In the genomic region with DNA sequence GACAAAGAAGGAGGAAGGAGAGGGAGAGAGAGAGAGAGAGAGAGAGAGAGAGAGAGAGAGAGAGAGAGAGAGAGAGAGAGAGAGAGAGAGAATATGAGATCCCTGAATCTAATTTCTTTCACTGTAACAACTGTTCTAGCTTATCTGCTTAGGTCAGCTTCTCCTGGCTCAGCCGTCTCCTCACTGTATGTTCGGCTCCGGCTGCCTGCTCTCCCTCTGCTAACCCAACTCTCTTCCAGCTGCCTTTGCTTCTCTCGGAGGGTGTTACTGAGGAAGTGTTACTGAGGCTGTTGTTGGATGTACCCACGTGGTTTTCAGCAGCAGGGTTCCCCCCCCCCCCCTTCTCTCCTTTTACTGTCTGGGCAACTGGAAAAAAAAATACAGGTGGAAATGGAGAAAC, we compare ENCODE assay signal across 14 mouse cellular contexts. TPM values are rescaled to one million over a fixed set of nuclear protein-coding genes. Genes with fewer than 3 reads are reported as not detected.
A peak's percentile ranks its signal among the peaks of the same experiment; 100 is the strongest.
DNase-seq lines count a peak whose midpoint lies in the region; ATAC-seq and TF ChIP-seq lines count a peak whose summit lies in the region.
"Had no signal": no experiment of that assay in that cellular context is flagged by ENCODE, and none has a peak within 500 bp of the region (broad histone marks: within the 10 kb centered on the region; RNA-seq: fewer than 3 reads in every experiment).

No protein-coding gene starts in this region.

- H3K79me2 ChIP-seq in MEL (ENCODE audit: control insufficient read depth, insufficient read depth, low read length, poor library complexity): no peaks in the 10 kb centered on the region

- peaks cover 14% of the 10 kb centered on the region; the same call in 1 of the 2 replicates for H3K27me3 ChIP-seq in heart, embryonic 15.5 days
- H3K27me3 ChIP-seq in heart, embryonic 11.5 days (ENCODE audit: control insufficient read depth, insufficient read depth, low read length): peaks cover 9% of the 10 kb centered on the region
- H3K27me3 ChIP-seq in MEL (ENCODE audit: control insufficient read depth in 1 of 2, insufficient read depth in 2 of 2, low read length in 2 of 2): no peaks in the 10 kb centered on the region
- H3K27me3 ChIP-seq in embryonic facial prominence, embryonic 11.5 days (ENCODE audit: control insufficient read depth, insufficient read depth, low read length): no peaks in the 10 kb centered on the region
- H3K27me3 ChIP-seq: CH12.LX had no signal

- H3K27ac ChIP-seq in heart, embryonic 15.5 days: no peak overlapping the region
- no peak overlapping the region for H3K27ac ChIP-seq in heart, embryonic 11.5 days (ENCODE audit: low read depth, low read length)
- H3K27ac ChIP-seq in MEL (ENCODE audit: control insufficient read depth, low read depth, low read length): peak overlapping the region; percentile 57
- H3K27ac ChIP-seq in embryonic facial prominence, embryonic 11.5 days (replicated peaks; ENCODE audit: low read depth, low read length): no peak overlapping the region; the same call in 1 of the 2 replicates
- H3K27ac ChIP-seq: left cerebral cortex, adult 2 months; macrophage had no signal

- peak; percentile 29 to 31; a peak in 2 of 4 replicates for TF ChIP-seq EP300 in MEL (IDR thresholded peaks at IDR 0.05; ENCODE audit: low read depth in 1 of 2, low read length in 2 of 2)

- no peak for ATAC-seq in heart, embryonic 15.5 days (replicated peaks; ENCODE audit: insufficient number of reproducible peaks, insufficient read depth, low FRiP score, low read depth)
- no peak for ATAC-seq in heart, embryonic 11.5 days (replicated peaks; ENCODE audit: insufficient number of reproducible peaks, low FRiP score, low TSS enrichment)
- ATAC-seq in embryonic facial prominence, embryonic 11.5 days (replicated peaks; ENCODE audit: insufficient number of reproducible peaks, low FRiP score, low TSS enrichment, low read depth): no peak
- ATAC-seq in CD4-positive, CD25-positive, alpha-beta regulatory T cell, adult 4 months: no peak

- DNase-seq in MEL (ENCODE audit: low read depth, low spot score) (peak; percentile 77), liver (peak; percentile 59)
- DNase-seq in embryonic facial prominence, embryonic 11.5 days (ENCODE audit: low spot score): no peak
- no peak for DNase-seq in layer of hippocampus, adult 8-10 months (ENCODE audit: low spot score in 2 of 2)
- DNase-seq in left cerebral cortex, postnatal 36 days (ENCODE audit: low spot score in 2 of 2): no peak
- DNase-seq: thymus, adult 2 months had no signal

- peak overlapping the region; percentile 13; the same call in 1 of the 2 replicates for H3K4me2 ChIP-seq in heart, embryonic 15.5 days
- no peak overlapping the region for H3K4me2 ChIP-seq in heart, embryonic 11.5 days
- no peak overlapping the region for H3K4me2 ChIP-seq in embryonic facial prominence, embryonic 11.5 days (ENCODE audit: low read depth, low read length)

- TF ChIP-seq RAD21 in MEL (IDR thresholded peaks at IDR 0.05; ENCODE audit: low read depth, low read length): no peak

- no peak for TF ChIP-seq CTCF in MEL (IDR thresholded peaks at IDR 0.05 in 2 of 3, conservative IDR thresholded peaks at IDR 0.05 in 1 of 3; ENCODE audit: control insufficient read depth in 1 of 3, insufficient read depth in 1 of 3, low read depth in 2 of 3, low read length in 3 of 3, poor library complexity in 1 of 3, severe bottlenecking in 1 of 3)

- no peak overlapping the region for H3K4me3 ChIP-seq in heart, embryonic 15.5 days
- no peak overlapping the region for H3K4me3 ChIP-seq in heart, embryonic 11.5 days (ENCODE audit: low read depth, low read length)
- peak overlapping the region; percentile 45 to 49 for H3K4me3 ChIP-seq in MEL (ENCODE audit: control insufficient read depth in 1 of 2, insufficient read depth in 1 of 2, low read depth in 2 of 2, low read length in 2 of 2)
- H3K4me3 ChIP-seq in embryonic facial prominence, embryonic 11.5 days (ENCODE audit: low read depth, low read length): no peak overlapping the region
- H3K4me3 ChIP-seq: left cerebral cortex, adult 2 months had no signal

- 4% methylated on average over 5 of the region's 5 CpGs for WGBS in heart, embryonic 15.5 days
- WGBS in heart, embryonic 11.5 days (ENCODE audit: insufficient replicate concordance): under 1% methylated on average over 5 of the region's 5 CpGs
- WGBS in embryonic facial prominence, embryonic 11.5 days: 11% methylated on average over 5 of the region's 5 CpGs

- no peak for TF ChIP-seq POLR2A in MEL (IDR thresholded peaks at IDR 0.05; ENCODE audit: control insufficient read depth in 1 of 2, insufficient read depth in 1 of 2, low read depth in 1 of 2, low read length in 2 of 2, poor library complexity in 1 of 2)

- peaks cover 5% of the 10 kb centered on the region for H3K4me1 ChIP-seq in heart, embryonic 15.5 days (replicated peaks)
- peaks cover 4% of the 10 kb centered on the region; the same call in 1 of the 2 replicates for H3K4me1 ChIP-seq in heart, embryonic 11.5 days (ENCODE audit: control insufficient read depth, insufficient read depth, low read length)
- peaks cover 4 to 19% of the 10 kb centered on the region in 2 experiments; a peak in 3 of 4 replicates for H3K4me1 ChIP-seq in MEL (ENCODE audit: control insufficient read depth in 1 of 2, insufficient read depth in 2 of 2, low read length in 2 of 2)
- H3K4me1 ChIP-seq in embryonic facial prominence, embryonic 11.5 days (ENCODE audit: control insufficient read depth, insufficient read depth, low read length): no peaks in the 10 kb centered on the region

- no peaks in the 10 kb centered on the region for H3K36me3 ChIP-seq in heart, embryonic 15.5 days
- no peaks in the 10 kb centered on the region for H3K36me3 ChIP-seq in heart, embryonic 11.5 days (ENCODE audit: control insufficient read depth, insufficient read depth, low read length)
- H3K36me3 ChIP-seq in MEL (ENCODE audit: control insufficient read depth in 1 of 2, insufficient read depth in 2 of 2, low read length in 2 of 2): peaks cover 0 to 11% of the 10 kb centered on the region in 2 experiments; a peak in 1 of 4 replicates
- no peaks in the 10 kb centered on the region for H3K36me3 ChIP-seq in embryonic facial prominence, embryonic 11.5 days (replicated peaks; ENCODE audit: control insufficient read depth, insufficient read depth, low read depth, low read length)

- intact Hi-C loops in left cerebral cortex, postnatal 36 days (cut with DNase I): no loop called here

- no peaks in the 10 kb centered on the region for H3K9me3 ChIP-seq in heart, embryonic 15.5 days (replicated peaks)
- H3K9me3 ChIP-seq in heart, embryonic 11.5 days (replicated peaks; ENCODE audit: control insufficient read depth, low read length): no peaks in the 10 kb centered on the region
- H3K9me3 ChIP-seq in MEL (replicated peaks; ENCODE audit: insufficient read depth, low read length): no peaks in the 10 kb centered on the region
- H3K9me3 ChIP-seq in embryonic facial prominence, embryonic 11.5 days (replicated peaks; ENCODE audit: control insufficient read depth, low read length): no peaks in the 10 kb centered on the region

- no peak overlapping the region for H3K9ac ChIP-seq in heart, embryonic 15.5 days
- no peak overlapping the region for H3K9ac ChIP-seq in heart, embryonic 11.5 days (ENCODE audit: low read depth, low read length)
- H3K9ac ChIP-seq in MEL (ENCODE audit: control insufficient read depth, low read depth, low read length, poor library complexity, severe bottlenecking): peak overlapping the region; percentile 74
- H3K9ac ChIP-seq in embryonic facial prominence, embryonic 11.5 days (replicated peaks; ENCODE audit: low read length): peak overlapping the region; percentile 6; the same call in 1 of the 2 replicates

RNA-seq across cellular contexts. Expression of gene Vwce, which starts 6.1 kb away (rescaled TPM):
- polyA plus RNA-seq in heart, embryonic 15.5 days (2015; fragmentation: Nextera tagmentation; extraction: Ambion mirVana): 0.82 and 1.5 TPM in 2 replicates
- 0.46 and 0.55 TPM in 2 replicates for polyA plus RNA-seq in heart, embryonic 11.5 days (2014; fragmentation: Nextera tagmentation; extraction: Ambion mirVana)
- 0.04 and 0.23 TPM in 2 replicates for total RNA-seq in MEL (2012; rRNA removed)
- 100 to 1,000 TPM in 1 of 2 experiments, 1 to 10 TPM in 1; 1.8 to 666 TPM for polyA plus RNA-seq in MEL (2012; ENCODE audit: insufficient read depth in 1 of 2, insufficient read length in 2 of 2, low read depth in 1 of 2, low replicate concordance in 2 of 2, missing spikeins in 1 of 2)
- 0.73 and 0.96 TPM in 2 replicates for polyA plus RNA-seq in embryonic facial prominence, embryonic 11.5 days (2014; fragmentation: Nextera tagmentation; extraction: Ambion mirVana)
- total RNA-seq in layer of hippocampus, adult 8-10 months (2022): under 1 TPM; 0.64 to 0.96 (median 0.86) TPM
- not detected for polyA plus RNA-seq in CD4-positive, CD25-positive, alpha-beta regulatory T cell, adult 4 months (2017; shearing (Covaris generic))
- under 1 TPM; 0.35 to 0.66 TPM for total RNA-seq in left cerebral cortex, postnatal 36 days (2021)
- total RNA-seq: heart, adult 8-10 months had no signal
- polyA plus RNA-seq: macrophage had no signal

RNA-seq across cellular contexts. Expression of gene Tkfc, which starts 34.6 kb away (rescaled TPM):
- 8.5 and 11.9 TPM in 2 replicates for polyA plus RNA-seq in heart, embryonic 15.5 days (2015; fragmentation: Nextera tagmentation; extraction: Ambion mirVana)
- 13.6 and 14.3 TPM in 2 replicates for polyA plus RNA-seq in heart, embryonic 11.5 days (2014; fragmentation: Nextera tagmentation; extraction: Ambion mirVana)
- total RNA-seq in MEL (2012; rRNA removed): 3.6 and 3.7 TPM in 2 replicates
- 10 to 100 TPM in 1 of 2 experiments, not detected in 1; 12.8 TPM for polyA plus RNA-seq in MEL (2012; ENCODE audit: insufficient read depth in 1 of 2, insufficient read length in 2 of 2, low read depth in 1 of 2, low replicate concordance in 2 of 2, missing spikeins in 1 of 2)
- polyA plus RNA-seq in embryonic facial prominence, embryonic 11.5 days (2014; fragmentation: Nextera tagmentation; extraction: Ambion mirVana): 20.0 and 23.3 TPM in 2 replicates
- total RNA-seq in layer of hippocampus, adult 8-10 months (2022): 10 to 100 TPM; 15.3 to 21.4 (median 19.9) TPM
- polyA plus RNA-seq in CD4-positive, CD25-positive, alpha-beta regulatory T cell, adult 4 months (2017; shearing (Covaris generic)): 10 to 100 TPM in 1 of 2 experiments, 1 to 10 TPM in 1; 9.2 to 12.7 TPM
- total RNA-seq in left cerebral cortex, postnatal 36 days (2021): 10 to 100 TPM; 20.0 to 23.1 TPM

RNA-seq across cellular contexts. Expression of gene Ddb1, which starts 35.0 kb away (rescaled TPM):
- 204 and 272 TPM in 2 replicates for polyA plus RNA-seq in heart, embryonic 15.5 days (2015; fragmentation: Nextera tagmentation; extraction: Ambion mirVana)
- 265 and 328 TPM in 2 replicates for polyA plus RNA-seq in heart, embryonic 11.5 days (2014; fragmentation: Nextera tagmentation; extraction: Ambion mirVana)
- 363 and 365 TPM in 2 replicates for total RNA-seq in MEL (2012; rRNA removed)
- 100 to 1,000 TPM; 116 to 459 TPM for polyA plus RNA-seq in MEL (2012; ENCODE audit: insufficient read depth in 1 of 2, insufficient read length in 2 of 2, low read depth in 1 of 2, low replicate concordance in 2 of 2, missing spikeins in 1 of 2)
- polyA plus RNA-seq in embryonic facial prominence, embryonic 11.5 days (2014; fragmentation: Nextera tagmentation; extraction: Ambion mirVana): 400 and 408 TPM in 2 replicates
- 100 to 1,000 TPM; 191 to 201 (median 197) TPM for total RNA-seq in layer of hippocampus, adult 8-10 months (2022)
- 100 to 1,000 TPM; 104 to 182 TPM for polyA plus RNA-seq in CD4-positive, CD25-positive, alpha-beta regulatory T cell, adult 4 months (2017; shearing (Covaris generic))
- 100 to 1,000 TPM; 193 to 209 TPM for total RNA-seq in left cerebral cortex, postnatal 36 days (2021)

RNA-seq across cellular contexts. Expression of gene Pga5, which starts 37.8 kb away (rescaled TPM):
- polyA plus RNA-seq in heart, embryonic 15.5 days (2015; fragmentation: Nextera tagmentation; extraction: Ambion mirVana): not detected in 2 replicates
- not detected in 2 replicates for polyA plus RNA-seq in heart, embryonic 11.5 days (2014; fragmentation: Nextera tagmentation; extraction: Ambion mirVana)
- total RNA-seq in MEL (2012; rRNA removed): not detected in 2 replicates
- polyA plus RNA-seq in MEL (2012; ENCODE audit: insufficient read depth in 1 of 2, insufficient read length in 2 of 2, low read depth in 1 of 2, low replicate concordance in 2 of 2, missing spikeins in 1 of 2): not detected
- not detected in 2 replicates for polyA plus RNA-seq in embryonic facial prominence, embryonic 11.5 days (2014; fragmentation: Nextera tagmentation; extraction: Ambion mirVana)
- not detected for total RNA-seq in layer of hippocampus, adult 8-10 months (2022)
- polyA plus RNA-seq in CD4-positive, CD25-positive, alpha-beta regulatory T cell, adult 4 months (2017; shearing (Covaris generic)): not detected
- total RNA-seq in left cerebral cortex, postnatal 36 days (2021): not detected
- total RNA-seq: heart, adult 8-10 months; left cerebral cortex, adult 2 months had no signal
- polyA plus RNA-seq: forebrain, embryonic 11.5 days; macrophage had no signal

RNA-seq across cellular contexts. Expression of gene Vps37c, which starts 48.5 kb away (rescaled TPM):
- 25.1 and 34.3 TPM in 2 replicates for polyA plus RNA-seq in heart, embryonic 15.5 days (2015; fragmentation: Nextera tagmentation; extraction: Ambion mirVana)
- polyA plus RNA-seq in heart, embryonic 11.5 days (2014; fragmentation: Nextera tagmentation; extraction: Ambion mirVana): 21.9 and 22.5 TPM in 2 replicates
- total RNA-seq in MEL (2012; rRNA removed): 6.5 and 8.1 TPM in 2 replicates
- 10 to 100 TPM in 1 of 2 experiments, not detected in 1; 11.9 TPM for polyA plus RNA-seq in MEL (2012; ENCODE audit: insufficient read depth in 1 of 2, insufficient read length in 2 of 2, low read depth in 1 of 2, low replicate concordance in 2 of 2, missing spikeins in 1 of 2)
- polyA plus RNA-seq in embryonic facial prominence, embryonic 11.5 days (2014; fragmentation: Nextera tagmentation; extraction: Ambion mirVana): 26.2 and 31.8 TPM in 2 replicates
- 10 to 100 TPM; 18.0 to 22.6 (median 20.7) TPM for total RNA-seq in layer of hippocampus, adult 8-10 months (2022)
- polyA plus RNA-seq in CD4-positive, CD25-positive, alpha-beta regulatory T cell, adult 4 months (2017; shearing (Covaris generic)): 10 to 100 TPM; 14.5 to 15.7 TPM
- 10 to 100 TPM; 23.0 to 23.2 TPM for total RNA-seq in left cerebral cortex, postnatal 36 days (2021)

Comparison
In these comparisons a context has a peak if more than half of its experiments do, and no peak if none do; other contexts are left out.
1. H3K4me3 ChIP-seq: peak in MEL (2 of 2); none in heart, embryonic 15.5 days (single experiment), heart, embryonic 11.5 days (single experiment) and embryonic facial prominence, embryonic 11.5 days (single experiment).
2. H3K9ac ChIP-seq: peak in MEL (single experiment) and embryonic facial prominence, embryonic 11.5 days (single experiment); none in heart, embryonic 15.5 days (single experiment) and heart, embryonic 11.5 days (single experiment).
3. DNase-seq: peak in MEL (single experiment) and liver (single experiment); none in embryonic facial prominence, embryonic 11.5 days (single experiment), layer of hippocampus, adult 8-10 months (0 of 2) and left cerebral cortex, postnatal 36 days (0 of 2).